Mouse (Mus musculus) thymus, adult 2 months (tissue): ENCODE measurements at regions not wholly inside any gene's neighbourhood (a gene's known extent, or its start where the extent isn't known, plus 50 kb on each side); places are given as distances from the start of the nearest gene placed in this dataset.

Source experiments
- CTCF ChIP-seq: fragments of 200-500 bp; IDR thresholded peaks from 2 replicates; pipeline ENCODE4 v1.5.1; 2012; ENCODE audit warnings: mild to moderate bottlenecking, control low read depth, low read length, moderate library complexity, borderline replicate concordance; ENCODE audit not compliant: control insufficient read depth, poor library complexity, insufficient read depth; ENCODE audit errors: extremely low read depth
- POLR2A ChIP-seq: fragments of 200-500 bp; IDR thresholded peaks from 2 replicates; pipeline ENCODE4 v1.6.1; 2012; ENCODE audit warnings: mild to moderate bottlenecking, low read length, control low read depth, moderate library complexity; ENCODE audit not compliant: control insufficient read depth, poor library complexity, insufficient read depth; ENCODE audit errors: extremely low read depth

DNA sequence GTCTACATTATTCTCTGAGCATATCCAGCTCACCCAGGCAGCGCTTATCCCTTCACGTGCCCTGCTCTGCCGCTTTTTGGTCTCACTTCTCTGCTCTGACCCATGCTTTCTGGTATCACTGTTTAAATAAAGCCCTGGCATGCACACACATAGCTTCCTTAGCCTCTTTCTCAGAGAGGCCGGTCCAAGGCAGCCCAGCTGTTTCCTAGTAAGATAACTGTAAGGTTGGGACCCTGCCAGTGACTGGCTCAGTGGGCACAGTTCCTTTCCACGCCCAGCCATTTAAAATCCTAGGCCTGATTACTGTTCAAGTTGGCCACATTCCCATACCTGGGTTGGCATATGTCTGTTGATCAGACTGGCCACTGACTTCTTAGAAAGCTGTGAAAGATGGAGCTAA, 208.2 kb upstream of the Prok2 start:
- TF ChIP-seq CTCF = no peak
- no peak for TF ChIP-seq POLR2A
